Mouse (Mus musculus) layer of hippocampus, adult 9-10 months (tissue): ENCODE measurements around the gene Laptm4a.

Experiments
- DNase-seq: peaks from one replicate; pipeline ENCODE4 v3.0.0; 2022; ENCODE audit warnings: low spot score

Gene Laptm4a

GRCm38 (mm10) chr12:8921394-8922368, at the start of gene Laptm4a:
TSS of gene Laptm4a (plus strand) at chr12:8921664.
- DNase-seq: peak; percentile 96

- no peak for DNase-seq
These were observed 45.9 kb upstream of the Laptm4a start for GRCm38 (mm10) chr12:8875583-8875982.

- no peak for DNase-seq
These were observed 44.6 kb upstream of the Laptm4a start for GRCm38 (mm10) chr12:8876865-8877264.

- no peak for DNase-seq
These were observed 44.1 kb upstream of the Laptm4a start for GRCm38 (mm10) chr12:8877413-8877812.

- DNase-seq: no peak
These were observed 42.7 kb upstream of the Laptm4a start for GRCm38 (mm10) chr12:8878752-8879151.

- DNase-seq: no peak
These were observed 42.1 kb upstream of the Laptm4a start for GRCm38 (mm10) chr12:8879389-8879788.

- no peak for DNase-seq
These were observed 39.7 kb upstream of the Laptm4a start for GRCm38 (mm10) chr12:8881736-8882135.

- no peak for DNase-seq
These were observed 39.1 kb upstream of the Laptm4a start for GRCm38 (mm10) chr12:8882376-8882775.

GRCm38 (mm10) chr12:8884426-8885145, 36.9 kb upstream of the Laptm4a start:
- DNase-seq: no peak

- DNase-seq: no peak
These were observed 36.3 kb upstream of the Laptm4a start for GRCm38 (mm10) chr12:8885146-8885543.

- DNase-seq: no peak
These were observed 35.5 kb upstream of the Laptm4a start for GRCm38 (mm10) chr12:8885950-8886349.

- no peak for DNase-seq
These were observed 33.0 kb upstream of the Laptm4a start for GRCm38 (mm10) chr12:8888445-8888844.

- DNase-seq: peak; percentile 27
These were observed 32.3 kb upstream of the Laptm4a start for GRCm38 (mm10) chr12:8889117-8889665.

GRCm38 (mm10) chr12:8892876-8893532, 28.5 kb upstream of the Laptm4a start:
- no peak for DNase-seq

- no peak for DNase-seq
These were observed 24.3 kb upstream of the Laptm4a start for GRCm38 (mm10) chr12:8897140-8897539.

- no peak for DNase-seq
These were observed 22.3 kb upstream of the Laptm4a start for GRCm38 (mm10) chr12:8898879-8899785.

GRCm38 (mm10) chr12:8900107-8900698, 21.3 kb upstream of the Laptm4a start:
- no peak for DNase-seq

GRCm38 (mm10) chr12:8900919-8901663, 20.4 kb upstream of the Laptm4a start:
- no peak for DNase-seq

GRCm38 (mm10) chr12:8901934-8902333, 19.5 kb upstream of the Laptm4a start:
- no peak for DNase-seq

- no peak for DNase-seq
These were observed 19.0 kb upstream of the Laptm4a start for GRCm38 (mm10) chr12:8902479-8902878.
